Mouse (Mus musculus): ENCODE measurements around the gene Tmem178. TPM values are rescaled to one million over a fixed set of nuclear protein-coding genes. Genes with fewer than 3 reads are reported as not detected.
"Not testable (repeated sequence)": the region's sequence is repeated elsewhere in the genome, so short reads cannot be mapped to it uniquely, and the experiment has no call there.

Gene Tmem178
- polyA plus RNA-seq, 1 experiment, result not detected

GRCm38 (mm10) chr17:80939833-80940232, 4.6 kb upstream of the Tmem178 start:
- peaks cover 25% of the 10 kb centered on the region for H3K27me3 ChIP-seq (ENCODE audit: control insufficient read depth)
- no peak overlapping the region for H3K4me3 ChIP-seq (replicated peaks)
- TF ChIP-seq GATA1 (IDR thresholded peaks at IDR 0.05; ENCODE audit: low read length), result no peak
- H3K36me3 ChIP-seq (ENCODE audit: control insufficient read depth), result no peaks in the 10 kb centered on the region
- no peaks in the 10 kb centered on the region for H3K9me3 ChIP-seq (ENCODE audit: control insufficient read depth, low read length)
- H3K4me1 ChIP-seq (ENCODE audit: control insufficient read depth), result no peaks in the 10 kb centered on the region

- TF ChIP-seq GATA1 (IDR thresholded peaks at IDR 0.05; ENCODE audit: low read length) (no peak), TAL1 (IDR thresholded peaks at IDR 0.05; ENCODE audit: low read length) (no peak)
- Histone ChIP-seq H3K9me3 (ENCODE audit: control insufficient read depth, low read length) (no peaks in the 10 kb centered on the region), H3K36me3 (ENCODE audit: control insufficient read depth) (no peaks in the 10 kb centered on the region)
Observed at GRCm38 (mm10) chr17:80941857-80942256, 2.6 kb upstream of the Tmem178 start.

GRCm38 (mm10) chr17:80943835-80944529, 450 bp upstream of the Tmem178 start:
- Histone ChIP-seq H3K9me3 (ENCODE audit: control insufficient read depth, low read length) (no peaks in the 10 kb centered on the region), H3K4me3 (replicated peaks) (no peak overlapping the region), H3K27me3 (ENCODE audit: control insufficient read depth) (peaks cover 38% of the 10 kb centered on the region), H3K4me1 (ENCODE audit: control insufficient read depth) (no peaks in the 10 kb centered on the region), H3K36me3 (ENCODE audit: control insufficient read depth) (no peaks in the 10 kb centered on the region)
- no peak for TF ChIP-seq TAL1 (IDR thresholded peaks at IDR 0.05; ENCODE audit: low read length)
- TF ChIP-seq GATA1 (IDR thresholded peaks at IDR 0.05; ENCODE audit: low read length), result no peak

More at GRCm38 (mm10) chr17:80941857-80942256, 2.6 kb upstream of the Tmem178 start:
- no peak overlapping the region for H3K4me3 ChIP-seq (replicated peaks)
- peaks cover 38% of the 10 kb centered on the region for H3K27me3 ChIP-seq (ENCODE audit: control insufficient read depth)
- H3K4me1 ChIP-seq (ENCODE audit: control insufficient read depth), result no peaks in the 10 kb centered on the region

- H3K27me3 ChIP-seq (ENCODE audit: control insufficient read depth), result peaks cover 38% of the 10 kb centered on the region
- H3K4me3 ChIP-seq (replicated peaks); H3K9me3 ChIP-seq (ENCODE audit: control insufficient read depth, low read length); H3K36me3 ChIP-seq (ENCODE audit: control insufficient read depth); H3K4me1 ChIP-seq (ENCODE audit: control insufficient read depth): not testable (repeated sequence)
Observed at GRCm38 (mm10) chr17:80945510-80945909, 1.1 kb downstream of the Tmem178 start.

GRCm38 (mm10) chr17:80946091-80946885, 1.9 kb downstream of the Tmem178 start:
- Histone ChIP-seq H3K9me3 (ENCODE audit: control insufficient read depth, low read length) (no peaks in the 10 kb centered on the region), H3K27me3 (ENCODE audit: control insufficient read depth) (peaks cover 38% of the 10 kb centered on the region), H3K4me1 (ENCODE audit: control insufficient read depth) (no peaks in the 10 kb centered on the region), H3K36me3 (ENCODE audit: control insufficient read depth) (no peaks in the 10 kb centered on the region), H3K4me3 (replicated peaks) (no peak overlapping the region)
- TF ChIP-seq GATA1 (IDR thresholded peaks at IDR 0.05; ENCODE audit: low read length) (no peak), TAL1 (IDR thresholded peaks at IDR 0.05; ENCODE audit: low read length) (no peak)

GRCm38 (mm10) chr17:80947075-80947960, 2.9 kb downstream of the Tmem178 start:
- Histone ChIP-seq H3K27me3 (ENCODE audit: control insufficient read depth) (peaks cover 34% of the 10 kb centered on the region), H3K36me3 (ENCODE audit: control insufficient read depth) (no peaks in the 10 kb centered on the region), H3K4me1 (ENCODE audit: control insufficient read depth) (no peaks in the 10 kb centered on the region), H3K9me3 (ENCODE audit: control insufficient read depth, low read length) (no peaks in the 10 kb centered on the region), H3K4me3 (replicated peaks) (no peak overlapping the region)
- TF ChIP-seq TAL1 (IDR thresholded peaks at IDR 0.05; ENCODE audit: low read length), result no peak
- TF ChIP-seq GATA1 (IDR thresholded peaks at IDR 0.05; ENCODE audit: low read length), result no peak

- Histone ChIP-seq H3K4me1 (ENCODE audit: control insufficient read depth) (no peaks in the 10 kb centered on the region), H3K27me3 (ENCODE audit: control insufficient read depth) (peaks cover 18% of the 10 kb centered on the region), H3K36me3 (ENCODE audit: control insufficient read depth) (no peaks in the 10 kb centered on the region), H3K4me3 (replicated peaks) (no peak overlapping the region), H3K9me3 (ENCODE audit: control insufficient read depth, low read length) (no peaks in the 10 kb centered on the region)
- TF ChIP-seq TAL1 (IDR thresholded peaks at IDR 0.05; ENCODE audit: low read length), result no peak
- TF ChIP-seq GATA1 (IDR thresholded peaks at IDR 0.05; ENCODE audit: low read length), result no peak
Observed at GRCm38 (mm10) chr17:80949382-80949781, 5.0 kb downstream of the Tmem178 start.

GRCm38 (mm10) chr17:80949895-80950294, 5.5 kb downstream of the Tmem178 start:
- Histone ChIP-seq H3K9me3 (ENCODE audit: control insufficient read depth, low read length) (no peaks in the 10 kb centered on the region), H3K27me3 (ENCODE audit: control insufficient read depth) (peaks cover 13% of the 10 kb centered on the region), H3K4me3 (replicated peaks) (no peak overlapping the region), H3K4me1 (ENCODE audit: control insufficient read depth) (no peaks in the 10 kb centered on the region), H3K36me3 (ENCODE audit: control insufficient read depth) (no peaks in the 10 kb centered on the region)
- TF ChIP-seq TAL1 (IDR thresholded peaks at IDR 0.05; ENCODE audit: low read length), result no peak
- TF ChIP-seq GATA1 (IDR thresholded peaks at IDR 0.05; ENCODE audit: low read length), result no peak

- TF ChIP-seq TAL1 (IDR thresholded peaks at IDR 0.05; ENCODE audit: low read length) (no peak), GATA1 (IDR thresholded peaks at IDR 0.05; ENCODE audit: low read length) (no peak)
- H3K36me3 ChIP-seq (ENCODE audit: control insufficient read depth), result no peaks in the 10 kb centered on the region
- no peaks in the 10 kb centered on the region for H3K4me1 ChIP-seq (ENCODE audit: control insufficient read depth)
- H3K9me3 ChIP-seq (ENCODE audit: control insufficient read depth, low read length), result no peaks in the 10 kb centered on the region
- no peaks in the 10 kb centered on the region for H3K27me3 ChIP-seq (ENCODE audit: control insufficient read depth)
- no peak overlapping the region for H3K4me3 ChIP-seq (replicated peaks)
Observed at GRCm38 (mm10) chr17:80952305-80952704, 7.9 kb downstream of the Tmem178 start.
